Mouse (Mus musculus): ENCODE results near the gene Olfr503. TPM values are rescaled to one million over a fixed set of nuclear protein-coding genes. Genes with fewer than 3 reads are reported as not detected.
"Not testable (repeated sequence)": the region's sequence is repeated elsewhere in the genome, so short reads cannot be mapped to it uniquely, and the experiment has no call there.

Gene Olfr503
- total RNA-seq (2021), result not detected

- not testable (repeated sequence) for DNase-seq
Observed at GRCm38 (mm10) chr7:108544227-108544626, at the start of gene Olfr503. TSS of gene Olfr503 (plus strand) at chr7:108544527.

- no peak for DNase-seq
Observed at GRCm38 (mm10) chr7:108524965-108525364, 19.4 kb upstream of the Olfr503 start, which contains the start of gene Olfr502. TSS of gene Olfr502 (minus strand) at chr7:108525065.

DNA sequence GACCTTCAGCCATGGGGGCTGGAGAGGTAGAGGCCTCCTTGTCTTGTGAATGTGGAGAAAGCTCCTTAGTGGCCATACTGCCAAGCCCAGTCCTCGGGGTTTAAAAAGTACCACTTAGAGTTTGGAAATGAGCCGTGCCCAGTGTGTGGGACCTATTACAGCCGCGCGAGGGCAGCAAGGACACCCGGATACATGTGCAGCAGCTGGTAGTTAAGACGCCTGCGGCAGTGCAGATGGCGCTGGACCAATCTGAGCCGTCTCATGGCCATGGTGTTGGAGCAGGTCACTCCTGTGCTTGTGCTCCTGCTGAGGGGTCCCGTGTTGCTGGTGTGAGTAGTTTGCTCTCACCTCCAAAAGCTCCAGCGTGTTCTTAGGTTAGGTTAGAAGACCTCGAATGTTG lies 1.9 kb upstream of the Olfr503 start:
- DNase-seq, result no peak

GRCm38 (mm10) chr7:108565693-108566092 lies 21.4 kb downstream of the Olfr503 start, which contains the start of gene Olfr504:
TSS of gene Olfr504 (minus strand) at chr7:108565793.
- no peak for DNase-seq

DNA sequence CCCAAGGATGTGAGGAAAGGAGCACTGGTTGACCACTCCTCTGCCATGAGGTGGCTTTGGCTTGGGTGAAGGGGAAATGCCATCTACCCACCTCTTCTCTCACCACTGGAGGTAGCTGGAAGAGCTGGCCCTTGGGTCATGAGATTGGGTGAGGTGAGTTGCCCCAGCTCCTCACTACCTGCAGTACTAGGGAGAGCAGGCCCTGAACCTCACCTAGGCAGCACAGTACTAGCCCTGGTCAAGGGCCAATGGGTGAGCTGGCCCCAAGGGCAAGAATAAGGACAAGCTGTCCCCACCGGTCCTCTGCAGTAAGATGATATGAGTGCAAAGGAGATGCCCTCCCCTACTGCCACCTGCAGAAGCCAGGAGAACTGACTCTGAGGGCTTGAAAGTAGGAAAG lies 45.5 kb downstream of the Olfr503 start:
- no peak for DNase-seq

Other genes with a start within 250 kb of the Olfr503 start
- gene Olfr491, start 231.1 kb upstream of the Olfr503 start, total RNA-seq (2021), result not detected
- gene Olfr492, start 220.9 kb upstream of the Olfr503 start, total RNA-seq (2021), result not detected
- gene Olfr493, start 197.5 kb upstream of the Olfr503 start, total RNA-seq (2021), result not detected
- gene Olfr494, start 179.2 kb upstream of the Olfr503 start, total RNA-seq (2021), result not detected
- not detected for gene Olfr495, start 151.4 kb upstream of the Olfr503 start, total RNA-seq (2021)
- not detected for gene Olfr497, start 124.1 kb upstream of the Olfr503 start, total RNA-seq (2021)
- gene Olfr498, start 79.2 kb upstream of the Olfr503 start, total RNA-seq (2021), result not detected
- gene Olfr502, start 19.5 kb upstream of the Olfr503 start, total RNA-seq (2021), result not detected
- not detected for gene Olfr504, start 21.3 kb downstream of the Olfr503 start, total RNA-seq (2021)
- gene Olfr506, start 66.3 kb downstream of the Olfr503 start, total RNA-seq (2021), result not detected
- not detected for gene Olfr507, start 77.3 kb downstream of the Olfr503 start, total RNA-seq (2021)
- gene Olfr508, start 85.5 kb downstream of the Olfr503 start, total RNA-seq (2021), result not detected
- under 1 TPM in 1 of 2 experiments, not detected in 1; 0.07 TPM for gene Olfr509, start 107.4 kb downstream of the Olfr503 start, total RNA-seq (2021)
- not detected for gene Olfr510, start 121.9 kb downstream of the Olfr503 start, total RNA-seq (2021)
- gene Olfr512, start 168.8 kb downstream of the Olfr503 start, total RNA-seq (2021), result not detected
- gene Olfr513, start 206.4 kb downstream of the Olfr503 start, total RNA-seq (2021), result not detected